Mouse (Mus musculus) liver, embryonic 15.5 days (tissue): ENCODE results near the gene Kif21a. TPM values are rescaled to one million over a fixed set of nuclear protein-coding genes. Genes with fewer than 3 reads are reported as not detected.

Experiments used
- ATAC-seq: fragments of 200-750 bp; cut with Nextera tagmentation; 2 replicates; pipeline ENCODE4 v1.8.0; 2017; ENCODE audit warnings: moderate number of reproducible peaks, mild to moderate bottlenecking, moderate library complexity; ENCODE audit not compliant: insufficient read depth
- H3K27ac ChIP-seq: fragments of 300-500 bp; sonication (generic); replicated peaks from 2 replicates; pipeline ENCODE4 v1.5.1; 2015; ENCODE audit warnings: mild to moderate bottlenecking, inconsistent platforms
- H3K27me3 ChIP-seq: fragments of 300-500 bp; sonication (generic); 2 replicates; pipeline ENCODE4 v1.6.1; 2015; ENCODE audit warnings: mild to moderate bottlenecking, inconsistent platforms
- H3K36me3 ChIP-seq: fragments of 300-500 bp; sonication (generic); replicated peaks from 2 replicates; pipeline ENCODE4 v1.6.1; 2015; ENCODE audit warnings: moderate library complexity, mild to moderate bottlenecking, inconsistent platforms
- H3K4me1 ChIP-seq: fragments of 300-500 bp; sonication (generic); replicated peaks from 2 replicates; pipeline ENCODE4 v1.6.1; 2015; ENCODE audit warnings: inconsistent platforms
- H3K4me2 ChIP-seq: fragments of 300-500 bp; sonication (generic); 2 replicates; pipeline ENCODE4 v1.6.1; 2015; ENCODE audit warnings: moderate library complexity, mild to moderate bottlenecking, inconsistent platforms
- H3K4me3 ChIP-seq: fragments of 300-500 bp; sonication (generic); replicated peaks from 2 replicates; pipeline ENCODE4 v1.5.1; 2015; ENCODE audit warnings: mild to moderate bottlenecking, inconsistent platforms
- H3K9ac ChIP-seq: fragments of 300-500 bp; sonication (generic); 2 replicates; pipeline ENCODE4 v1.6.1; 2015; ENCODE audit warnings: moderate library complexity, mild to moderate bottlenecking, inconsistent platforms
- H3K9me3 ChIP-seq: fragments of 300-500 bp; sonication (generic); replicated peaks from 2 replicates; pipeline ENCODE4 v1.6.1; 2016; ENCODE audit warnings: inconsistent platforms
- whole genome bisulfite sequencing: fragments of 180-500 bp; shearing (Covaris S2); methylation state at CpG from one replicate; pipeline ENCODE4 v1.1.7; 2015; ENCODE audit warnings: mixed read lengths; ENCODE audit not compliant: insufficient replicate concordance; 5-methylcytosine and 5-hydroxymethylcytosine counted together
- polyA plus RNA-seq: library from polyadenylated mRNA; unstranded; fragments of >200 nt; fragmentation: Nextera tagmentation; extraction: Ambion mirVana; gene quantifications from 2 replicates; pipeline ENCODE4 v1.2.1, GENCODE M21; 2015

The Kif21a gene
- 2.0 and 2.3 TPM in 2 replicates for polyA plus RNA-seq

DNA sequence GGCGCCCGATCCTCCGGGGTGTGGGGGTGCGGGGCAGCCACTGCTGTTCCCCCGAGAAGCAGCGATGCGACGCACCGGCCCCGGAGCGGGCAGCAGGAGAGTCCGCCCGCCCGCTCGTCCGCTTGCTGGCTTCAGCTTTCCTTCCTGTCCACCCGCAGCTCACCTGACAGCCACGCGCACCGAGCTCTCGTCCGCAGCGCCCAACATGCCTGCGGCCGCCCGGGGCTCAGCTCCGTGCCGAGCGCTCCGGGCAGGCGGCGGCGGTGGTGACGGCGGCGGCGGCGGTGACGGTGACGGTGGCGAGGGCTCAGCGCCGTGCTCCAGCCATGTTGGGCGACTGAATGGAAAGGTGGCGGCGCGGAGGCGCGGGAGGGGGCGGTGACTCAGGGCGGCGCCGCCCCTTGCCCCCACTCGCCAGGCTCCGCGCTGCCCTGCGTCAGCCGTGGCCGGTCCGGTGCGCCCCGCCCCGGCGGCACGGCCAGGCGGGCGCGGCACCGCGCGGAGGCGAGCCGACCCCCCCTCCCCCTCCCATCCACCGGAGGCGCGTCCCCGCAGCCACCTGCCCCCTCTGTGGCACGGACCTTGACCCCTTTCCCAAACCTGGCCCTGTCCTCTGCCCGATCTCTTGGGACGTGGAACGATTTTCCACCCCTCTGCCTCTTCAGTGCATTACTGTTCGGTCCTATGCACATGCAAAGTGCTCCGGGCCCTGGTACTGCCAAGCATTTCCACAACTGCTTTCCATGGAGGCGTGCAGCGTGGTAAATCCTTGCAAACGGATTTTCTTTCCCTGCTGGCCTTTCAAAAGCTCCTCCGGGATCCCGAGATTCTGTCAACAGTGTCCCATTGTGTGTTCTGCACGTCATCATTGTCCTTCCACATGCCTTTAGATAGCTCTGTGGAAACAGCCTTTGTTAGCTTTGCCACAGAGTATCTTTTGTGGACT, at the start of gene Kif21a:
Kif21a (minus strand) TSS at position 453 of the 946 bp plus-strand sequence.
- 3% methylated on average over 67 of the region's 89 CpGs for WGBS
- Histone ChIP-seq H3K4me3 (peak within 1 kb of the TSS; percentile 66), H3K9me3 (no peaks in the 10 kb centered on the region), H3K4me1 (peaks cover 7% of the 10 kb centered on the region), H3K4me2 (peak within 1 kb of the TSS; percentile 86), H3K27me3 (peaks cover 22% of the 10 kb centered on the region), H3K36me3 (no peaks in the 10 kb centered on the region), H3K9ac (peak within 1 kb of the TSS; percentile 60), H3K27ac (peak within 1 kb of the TSS; percentile 78)
- peak; percentile 86 for ATAC-seq

DNA sequence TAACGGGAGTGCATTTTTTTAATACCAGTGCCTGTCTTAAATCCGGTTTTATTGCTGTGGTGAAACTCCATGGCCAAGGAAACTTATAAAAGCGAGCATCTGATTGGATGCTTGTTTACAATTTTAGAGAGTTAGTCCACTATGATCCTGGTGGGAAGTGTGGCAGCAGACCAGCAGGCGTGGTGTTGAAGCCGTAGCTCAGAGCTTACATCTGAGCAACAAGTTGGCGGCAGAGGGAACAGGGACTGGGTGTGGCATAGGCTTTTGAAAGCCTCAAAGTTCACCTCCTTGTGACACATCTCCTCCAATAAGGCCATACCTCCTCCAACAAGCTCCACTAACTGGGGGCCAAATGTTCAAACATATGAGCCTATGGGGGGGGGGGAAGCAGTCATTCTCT, 46.9 kb upstream of the Kif21a start:
- ATAC-seq: no peak
- Histone ChIP-seq H3K4me3 (no peak overlapping the region), H3K4me2 (no peak overlapping the region), H3K9ac (no peak overlapping the region), H3K36me3 (no peaks in the 10 kb centered on the region), H3K27me3 (no peaks in the 10 kb centered on the region), H3K27ac (no peak overlapping the region), H3K4me1 (no peaks in the 10 kb centered on the region), H3K9me3 (no peaks in the 10 kb centered on the region)
- whole genome bisulfite sequencing: 66% methylated on average over 6 of the region's 6 CpGs

GRCm38 (mm10) chr15:91089427-91089826, 39.7 kb upstream of the Kif21a start:
- ATAC-seq: no peak
- WGBS: 74% methylated on average over 7 of the region's 7 CpGs
- H3K36me3 ChIP-seq: no peaks in the 10 kb centered on the region
- no peaks in the 10 kb centered on the region for H3K9me3 ChIP-seq
- H3K27ac ChIP-seq: no peak overlapping the region
- no peaks in the 10 kb centered on the region for H3K4me1 ChIP-seq
- no peak overlapping the region for H3K4me2 ChIP-seq
- no peak overlapping the region for H3K9ac ChIP-seq
- no peak overlapping the region for H3K4me3 ChIP-seq
- no peaks in the 10 kb centered on the region for H3K27me3 ChIP-seq

- no peak overlapping the region for H3K4me2 ChIP-seq
- H3K4me1 ChIP-seq: no peaks in the 10 kb centered on the region
- H3K36me3 ChIP-seq: no peaks in the 10 kb centered on the region
- no peak overlapping the region for H3K9ac ChIP-seq
- no peak for ATAC-seq
- H3K9me3 ChIP-seq: no peaks in the 10 kb centered on the region
- H3K4me3 ChIP-seq: no peak overlapping the region
- 76% methylated on average over 12 of the region's 12 CpGs for WGBS
- no peak overlapping the region for H3K27ac ChIP-seq
- H3K27me3 ChIP-seq: no peaks in the 10 kb centered on the region
Measured at GRCm38 (mm10) chr15:91088071-91088470, 38.3 kb upstream of the Kif21a start.

DNA sequence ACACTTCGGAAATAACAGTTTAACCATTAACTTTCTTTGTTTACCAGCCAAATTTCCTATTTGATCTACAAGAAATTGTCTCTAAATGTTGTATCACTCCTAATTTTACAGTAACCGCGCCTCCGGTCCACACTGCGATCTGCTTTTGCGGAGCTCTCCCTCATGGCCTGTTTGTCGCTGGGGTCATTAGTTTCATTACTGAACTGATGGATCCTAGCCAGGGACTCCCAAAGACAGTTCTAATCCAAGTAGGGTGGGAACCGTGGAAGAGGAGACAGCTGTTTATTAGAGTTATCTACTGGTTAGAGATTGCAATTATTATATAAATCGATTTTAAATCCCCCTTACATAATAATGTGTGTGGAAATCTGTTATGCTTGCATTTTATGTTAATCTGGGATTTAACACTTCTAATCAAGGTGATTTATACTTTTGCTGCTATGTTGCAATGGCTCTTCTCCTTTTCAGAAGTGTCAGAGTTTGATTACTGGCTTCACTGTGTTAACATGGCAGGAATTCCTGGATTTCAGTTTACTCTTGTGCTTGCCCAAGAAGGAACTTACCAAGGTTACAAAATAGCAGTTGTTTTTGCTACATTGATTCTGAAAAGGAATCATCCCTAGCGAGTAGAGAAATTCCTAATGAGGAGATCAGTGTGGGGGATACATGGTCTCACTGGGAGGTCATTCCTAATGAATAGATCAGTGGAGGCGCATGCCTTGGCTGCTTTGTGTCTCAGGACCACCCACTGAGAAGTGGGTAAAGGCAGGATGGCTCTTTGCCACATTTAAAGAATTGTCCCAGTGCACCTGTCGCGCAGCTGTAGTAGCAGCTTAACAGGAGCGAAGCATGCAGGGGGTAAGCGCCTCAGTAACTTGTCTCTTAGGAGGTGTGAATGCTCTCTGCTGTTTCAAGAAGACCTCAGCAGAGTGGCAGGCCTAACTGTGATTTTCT, 28.0 kb upstream of the Kif21a start:
- H3K4me2 ChIP-seq: no peak overlapping the region
- no peak overlapping the region for H3K4me3 ChIP-seq
- no peaks in the 10 kb centered on the region for H3K9me3 ChIP-seq
- H3K27ac ChIP-seq: no peak overlapping the region
- 46% methylated on average over 15 of the region's 15 CpGs for WGBS
- ATAC-seq: no peak
- H3K36me3 ChIP-seq: no peaks in the 10 kb centered on the region
- no peak overlapping the region for H3K9ac ChIP-seq
- no peaks in the 10 kb centered on the region for H3K27me3 ChIP-seq
- H3K4me1 ChIP-seq: no peaks in the 10 kb centered on the region

DNA sequence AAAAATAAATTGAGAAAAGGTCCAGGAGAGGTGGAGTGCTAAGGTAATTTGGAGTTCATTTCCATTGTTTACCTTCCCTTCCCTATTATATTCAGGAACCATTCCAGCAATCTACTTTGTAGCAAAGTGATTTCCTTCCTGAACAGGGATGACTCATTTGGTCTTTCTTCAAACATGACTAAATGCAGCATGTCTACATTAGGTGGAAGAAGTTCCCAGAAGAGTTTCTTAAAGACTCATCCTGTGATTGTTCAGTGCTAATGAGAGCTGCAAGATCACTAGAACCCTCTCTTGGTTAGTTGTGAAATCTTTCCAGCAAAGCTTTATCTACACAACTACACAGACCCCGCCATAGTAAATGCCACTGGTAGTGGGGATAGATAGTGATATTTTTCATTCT, 22.7 kb upstream of the Kif21a start:
- Histone ChIP-seq H3K27me3 (no peaks in the 10 kb centered on the region), H3K4me3 (no peak overlapping the region), H3K9ac (no peak overlapping the region), H3K27ac (no peak overlapping the region), H3K9me3 (no peaks in the 10 kb centered on the region), H3K36me3 (no peaks in the 10 kb centered on the region), H3K4me2 (no peak overlapping the region), H3K4me1 (no peaks in the 10 kb centered on the region)
- ATAC-seq: no peak
- WGBS: 61% methylated on average over 1 of the region's 1 CpGs

- WGBS: 72% methylated on average over 12 of the region's 12 CpGs
- no peak for ATAC-seq
- Histone ChIP-seq H3K36me3 (no peaks in the 10 kb centered on the region), H3K9ac (no peak overlapping the region), H3K4me3 (no peak overlapping the region), H3K27me3 (no peaks in the 10 kb centered on the region), H3K4me2 (no peak overlapping the region), H3K4me1 (no peaks in the 10 kb centered on the region), H3K27ac (no peak overlapping the region), H3K9me3 (no peaks in the 10 kb centered on the region)
Measured at GRCm38 (mm10) chr15:91064310-91064826, 14.6 kb upstream of the Kif21a start.

DNA sequence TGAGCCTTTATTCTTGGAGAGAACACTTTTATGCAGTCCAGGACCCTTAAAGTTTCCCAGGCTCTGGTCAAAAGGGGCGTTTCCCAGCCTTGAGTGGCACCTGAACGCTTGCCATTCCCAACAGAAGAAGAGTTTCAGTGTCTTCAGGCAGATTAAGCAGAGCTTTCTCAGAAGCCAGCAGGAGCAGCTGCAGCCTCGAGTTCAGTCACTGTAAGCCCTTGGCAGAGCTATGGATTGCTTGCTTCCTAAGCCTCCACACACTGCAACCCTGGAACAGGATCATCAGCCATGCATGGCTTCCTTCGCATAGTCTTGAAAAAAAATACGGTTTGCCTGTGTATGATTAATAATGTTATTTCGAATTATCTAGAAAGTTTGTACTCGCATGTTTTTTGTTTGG, 14.1 kb upstream of the Kif21a start:
- no peaks in the 10 kb centered on the region for H3K36me3 ChIP-seq
- WGBS: 57% methylated on average over 7 of the region's 7 CpGs
- H3K4me3 ChIP-seq: no peak overlapping the region
- no peak overlapping the region for H3K27ac ChIP-seq
- no peaks in the 10 kb centered on the region for H3K4me1 ChIP-seq
- no peaks in the 10 kb centered on the region for H3K27me3 ChIP-seq
- no peaks in the 10 kb centered on the region for H3K9me3 ChIP-seq
- H3K9ac ChIP-seq: no peak overlapping the region
- H3K4me2 ChIP-seq: no peak overlapping the region
- ATAC-seq: no peak

GRCm38 (mm10) chr15:91056866-91057342, 7.2 kb upstream of the Kif21a start:
- Histone ChIP-seq H3K4me2 (no peak overlapping the region), H3K36me3 (no peaks in the 10 kb centered on the region), H3K9ac (no peak overlapping the region), H3K27me3 (no peaks in the 10 kb centered on the region), H3K4me1 (no peaks in the 10 kb centered on the region), H3K27ac (no peak overlapping the region), H3K4me3 (no peak overlapping the region), H3K9me3 (no peaks in the 10 kb centered on the region)
- ATAC-seq: no peak
- 50% methylated on average over 3 of the region's 3 CpGs for WGBS

DNA sequence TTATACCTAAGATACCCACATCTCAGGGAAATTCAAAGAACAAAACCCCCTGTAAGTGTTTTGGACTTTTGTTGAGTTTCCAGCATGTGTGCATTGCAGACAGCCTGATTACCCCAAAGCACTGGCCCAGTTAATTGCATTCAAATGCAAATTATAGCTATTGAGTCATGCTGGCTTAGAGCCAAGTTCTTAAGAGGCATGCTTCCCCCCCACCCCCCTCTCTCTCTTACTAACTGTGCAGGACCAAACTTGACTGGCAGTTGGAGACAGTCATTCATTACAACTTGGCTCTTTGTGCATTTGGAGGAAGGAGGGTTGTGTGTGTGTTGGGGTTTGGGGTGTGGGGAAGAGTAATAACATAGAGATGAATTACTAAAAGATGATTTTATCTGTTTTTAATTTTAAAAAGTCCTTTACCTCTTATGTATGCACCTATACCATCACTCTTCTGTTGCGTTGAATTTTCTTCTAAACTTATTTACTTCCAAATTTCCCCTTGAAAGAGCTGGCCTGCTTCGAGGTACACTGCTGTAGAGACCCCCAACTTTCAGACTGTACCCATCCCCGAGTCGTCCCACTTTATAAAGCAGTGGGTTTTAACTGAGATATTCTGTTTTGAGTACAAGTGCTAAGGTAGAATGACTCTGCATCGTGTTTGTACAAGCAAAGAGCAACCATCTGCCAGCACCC, 6.6 kb upstream of the Kif21a start:
- WGBS: 44% methylated on average over 5 of the region's 5 CpGs
- H3K4me2 ChIP-seq: no peak overlapping the region
- no peak overlapping the region for H3K27ac ChIP-seq
- H3K36me3 ChIP-seq: no peaks in the 10 kb centered on the region
- no peaks in the 10 kb centered on the region for H3K27me3 ChIP-seq
- H3K9ac ChIP-seq: no peak overlapping the region
- no peaks in the 10 kb centered on the region for H3K9me3 ChIP-seq
- no peak overlapping the region for H3K4me3 ChIP-seq
- no peaks in the 10 kb centered on the region for H3K4me1 ChIP-seq
- no peak for ATAC-seq
